Mouse (Mus musculus) forebrain, embryonic 11.5 days (tissue): ENCODE data around the gene Cdk18. TPM values are rescaled to one million over a fixed set of nuclear protein-coding genes. Genes with fewer than 3 reads are reported as not detected.

Experiments
- ATAC-seq: fragments of 200-750 bp; cut with Nextera tagmentation; replicated peaks from 2 replicates; pipeline ENCODE4 v1.8.0; 2017; ENCODE audit warnings: moderate TSS enrichment; ENCODE audit not compliant: low FRiP score
- DNase-seq: peaks from one replicate; pipeline ENCODE4 v3.0.0-alpha.2; 2017; ENCODE audit warnings: low spot score
- H3K27ac ChIP-seq: fragments of 300-500 bp; sonication (generic); 2 replicates; pipeline ENCODE4 v1.5.1; 2014; ENCODE audit warnings: low read depth, low read length
- H3K27me3 ChIP-seq: fragments of 300-500 bp; sonication (generic); 2 replicates; pipeline ENCODE4 v1.6.1; 2014; ENCODE audit warnings: mild to moderate bottlenecking, low read length, mixed read lengths; ENCODE audit not compliant: control insufficient read depth, insufficient read depth
- H3K36me3 ChIP-seq: fragments of 300-500 bp; sonication (generic); 2 replicates; pipeline ENCODE4 v1.6.1; 2014; ENCODE audit warnings: mild to moderate bottlenecking, low read length, moderate library complexity, mixed read lengths; ENCODE audit not compliant: control insufficient read depth, insufficient read depth
- H3K4me1 ChIP-seq: fragments of 300-500 bp; sonication (generic); replicated peaks from 2 replicates; pipeline ENCODE4 v1.6.1; 2014; ENCODE audit warnings: low read length, mixed read lengths; ENCODE audit not compliant: control insufficient read depth, insufficient read depth
- H3K4me2 ChIP-seq: fragments of 300-500 bp; sonication (generic); 2 replicates; pipeline ENCODE4 v1.6.1; 2014; ENCODE audit warnings: low read depth, mild to moderate bottlenecking, low read length, moderate library complexity, mixed read lengths; ENCODE audit not compliant: severe bottlenecking
- H3K4me3 ChIP-seq: fragments of 300-500 bp; sonication (generic); 2 replicates; pipeline ENCODE4 v1.5.1; 2014; ENCODE audit warnings: low read depth, low read length
- H3K9ac ChIP-seq: fragments of 300-500 bp; sonication (generic); 2 replicates; pipeline ENCODE4 v1.6.1; 2014; ENCODE audit warnings: low read length
- H3K9me3 ChIP-seq: fragments of 300-500 bp; sonication (generic); 2 replicates; pipeline ENCODE4 v1.6.1; 2016; ENCODE audit warnings: low read length, mixed read lengths; ENCODE audit not compliant: control insufficient read depth
- WGBS: fragments of 180-500 bp; shearing (Covaris S2); extraction: QIAGEN DNeasy Blood & Tissue Kit; methylation state at CpG from one replicate; pipeline ENCODE4 v1.1.7; 2014; 5-methylcytosine and 5-hydroxymethylcytosine counted together
- polyA plus RNA-seq: library from polyadenylated mRNA; unstranded; fragments of >200 nt; fragmentation: Nextera tagmentation; extraction: Ambion mirVana; gene quantifications from 2 replicates; pipeline ENCODE4 v1.2.1, GENCODE M21; 2014

Cdk18 gene
- polyA plus RNA-seq, 1 experiment from 2014 or later, result 0.35 TPM

DNA sequence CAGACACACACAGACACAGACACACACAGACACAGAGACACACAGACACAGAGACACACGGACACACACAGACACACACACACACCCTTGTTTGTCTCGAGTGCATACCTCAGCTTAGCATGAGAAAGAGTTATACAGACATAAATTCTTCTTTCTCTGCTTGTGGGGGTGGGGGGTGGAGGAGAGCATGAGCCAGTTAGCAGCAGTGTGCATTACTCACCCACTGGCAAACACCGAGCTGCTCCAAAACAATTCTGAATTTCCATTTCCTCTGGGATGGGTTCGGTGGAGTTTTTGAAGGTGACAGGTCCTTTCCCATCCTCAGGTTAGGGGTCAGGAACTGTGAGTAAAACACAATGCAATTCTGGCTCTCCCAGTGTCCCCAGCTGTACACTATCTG lies 40.5 kb downstream of the Cdk18 start:
- Histone ChIP-seq H3K9ac (no peak overlapping the region), H3K4me2 (no peak overlapping the region), H3K9me3 (no peaks in the 10 kb centered on the region), H3K4me1 (no peaks in the 10 kb centered on the region), H3K4me3 (no peak overlapping the region), H3K36me3 (no peaks in the 10 kb centered on the region), H3K27me3 (no peaks in the 10 kb centered on the region), H3K27ac (no peak overlapping the region)
- 86% methylated on average over 4 of the region's 4 CpGs for WGBS
- no peak for ATAC-seq
- no peak for DNase-seq

- Histone ChIP-seq H3K27ac (no peak overlapping the region), H3K4me3 (no peak overlapping the region), H3K4me1 (no peaks in the 10 kb centered on the region), H3K27me3 (no peaks in the 10 kb centered on the region), H3K36me3 (no peaks in the 10 kb centered on the region), H3K4me2 (no peak overlapping the region), H3K9me3 (no peaks in the 10 kb centered on the region), H3K9ac (no peak overlapping the region)
- 71% methylated on average over 1 of the region's 1 CpGs for WGBS
- ATAC-seq (no peak), DNase-seq (no peak)
Measured at GRCm38 (mm10) chr1:132098076-132098475, 41.4 kb downstream of the Cdk18 start.

- no peaks in the 10 kb centered on the region for H3K9me3 ChIP-seq
- 83% methylated on average over 11 of the region's 11 CpGs for WGBS
- H3K27me3 ChIP-seq, result no peaks in the 10 kb centered on the region
- H3K9ac ChIP-seq, result no peak overlapping the region
- no peak overlapping the region for H3K4me3 ChIP-seq
- no peaks in the 10 kb centered on the region for H3K36me3 ChIP-seq
- H3K4me1 ChIP-seq, result no peaks in the 10 kb centered on the region
- DNase-seq, result no peak
- no peak for ATAC-seq
- no peak overlapping the region for H3K4me2 ChIP-seq
- H3K27ac ChIP-seq, result no peak overlapping the region
Measured at GRCm38 (mm10) chr1:132095356-132096004, 44.0 kb downstream of the Cdk18 start.

DNA sequence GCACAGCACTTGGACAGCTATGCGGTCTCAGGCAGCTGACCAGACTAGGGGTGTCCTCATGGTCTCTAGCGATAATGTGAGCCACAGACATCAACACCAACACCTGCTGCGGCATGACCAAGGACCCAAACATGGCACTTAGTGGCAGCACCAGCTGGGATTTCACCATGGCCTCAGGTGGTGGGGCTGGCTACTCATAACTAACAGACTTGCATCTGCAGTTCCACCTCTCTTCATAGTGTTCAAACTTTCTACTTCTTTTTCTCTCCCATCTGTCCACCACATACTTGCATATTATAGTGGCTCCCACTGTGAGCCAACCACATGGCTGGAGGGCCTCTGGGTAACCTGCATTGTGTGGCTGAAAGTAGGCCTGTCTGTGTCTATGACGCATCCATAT lies 46.2 kb downstream of the Cdk18 start:
- no peaks in the 10 kb centered on the region for H3K27me3 ChIP-seq
- WGBS, result 91% methylated on average over 4 of the region's 4 CpGs

DNA sequence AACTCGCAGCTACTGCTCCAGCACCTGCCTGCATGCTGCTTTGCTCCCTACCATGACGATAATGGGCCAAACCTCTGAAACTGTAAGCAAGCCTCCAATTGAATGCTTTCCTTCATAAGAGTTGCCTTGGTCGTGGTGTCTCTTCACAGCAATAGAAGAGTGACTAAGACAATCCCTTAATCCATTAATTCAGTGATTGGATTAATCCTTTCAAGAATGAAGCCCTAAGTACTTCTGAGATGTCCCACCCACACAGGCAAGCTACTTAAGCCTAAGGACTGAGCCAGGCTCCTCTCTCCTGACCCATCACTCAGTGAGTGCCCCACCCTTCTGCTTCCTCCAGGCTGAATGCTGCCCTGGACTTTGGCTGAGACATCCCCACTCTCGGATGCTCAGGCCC lies 49.2 kb downstream of the Cdk18 start:
- DNase-seq (no peak), ATAC-seq (no peak)
- Histone ChIP-seq H3K9ac (no peak overlapping the region), H3K36me3 (no peaks in the 10 kb centered on the region), H3K9me3 (no peaks in the 10 kb centered on the region), H3K27me3 (no peaks in the 10 kb centered on the region), H3K4me3 (no peak overlapping the region), H3K4me2 (no peak overlapping the region), H3K4me1 (no peaks in the 10 kb centered on the region), H3K27ac (no peak overlapping the region)
- 39% methylated on average over 4 of the region's 4 CpGs for WGBS

More for the DNA sequence above, 46.2 kb downstream of the Cdk18 start:
- Histone ChIP-seq H3K9ac (no peak overlapping the region), H3K27ac (no peak overlapping the region), H3K4me1 (no peaks in the 10 kb centered on the region), H3K36me3 (no peaks in the 10 kb centered on the region), H3K9me3 (no peaks in the 10 kb centered on the region), H3K4me2 (no peak overlapping the region), H3K4me3 (no peak overlapping the region)
- DNase-seq (no peak), ATAC-seq (no peak)

DNA sequence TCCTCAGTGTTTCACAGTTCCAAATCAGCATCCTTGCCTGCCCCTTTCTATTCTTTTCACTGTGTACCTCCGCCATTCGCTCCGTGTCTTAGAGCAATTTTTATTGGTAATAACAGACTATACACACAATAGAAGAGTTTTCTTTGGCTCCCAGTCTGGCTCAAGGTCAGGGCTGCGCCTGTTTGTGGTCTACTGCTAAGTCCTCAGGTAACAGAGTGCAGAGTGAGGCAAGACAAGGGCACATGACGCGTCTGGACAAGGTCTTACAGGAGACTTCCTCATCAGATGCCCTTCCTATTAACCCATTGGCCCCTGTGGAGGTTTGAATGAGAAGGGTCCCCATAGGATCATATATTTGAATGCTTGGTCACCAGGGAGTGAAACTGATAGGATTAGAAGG lies 49.7 kb downstream of the Cdk18 start:
- Histone ChIP-seq H3K4me2 (no peak overlapping the region), H3K27ac (no peak overlapping the region), H3K9ac (no peak overlapping the region), H3K27me3 (no peaks in the 10 kb centered on the region), H3K4me3 (no peak overlapping the region), H3K36me3 (no peaks in the 10 kb centered on the region), H3K4me1 (no peaks in the 10 kb centered on the region), H3K9me3 (no peaks in the 10 kb centered on the region)
- ATAC-seq (no peak), DNase-seq (no peak)
- 75% methylated on average over 6 of the region's 6 CpGs for WGBS

- H3K4me3 ChIP-seq, result no peak overlapping the region
- H3K9me3 ChIP-seq, result no peaks in the 10 kb centered on the region
- H3K9ac ChIP-seq, result no peak overlapping the region
- DNase-seq (no peak), ATAC-seq (no peak)
- no peaks in the 10 kb centered on the region for H3K4me1 ChIP-seq
- no peaks in the 10 kb centered on the region for H3K27me3 ChIP-seq
- no peak overlapping the region for H3K27ac ChIP-seq
- no peak overlapping the region for H3K4me2 ChIP-seq
- H3K36me3 ChIP-seq, result no peaks in the 10 kb centered on the region
- 76% methylated on average over 5 of the region's 5 CpGs for WGBS
Measured at GRCm38 (mm10) chr1:132088181-132088671, 51.3 kb downstream of the Cdk18 start.

DNA sequence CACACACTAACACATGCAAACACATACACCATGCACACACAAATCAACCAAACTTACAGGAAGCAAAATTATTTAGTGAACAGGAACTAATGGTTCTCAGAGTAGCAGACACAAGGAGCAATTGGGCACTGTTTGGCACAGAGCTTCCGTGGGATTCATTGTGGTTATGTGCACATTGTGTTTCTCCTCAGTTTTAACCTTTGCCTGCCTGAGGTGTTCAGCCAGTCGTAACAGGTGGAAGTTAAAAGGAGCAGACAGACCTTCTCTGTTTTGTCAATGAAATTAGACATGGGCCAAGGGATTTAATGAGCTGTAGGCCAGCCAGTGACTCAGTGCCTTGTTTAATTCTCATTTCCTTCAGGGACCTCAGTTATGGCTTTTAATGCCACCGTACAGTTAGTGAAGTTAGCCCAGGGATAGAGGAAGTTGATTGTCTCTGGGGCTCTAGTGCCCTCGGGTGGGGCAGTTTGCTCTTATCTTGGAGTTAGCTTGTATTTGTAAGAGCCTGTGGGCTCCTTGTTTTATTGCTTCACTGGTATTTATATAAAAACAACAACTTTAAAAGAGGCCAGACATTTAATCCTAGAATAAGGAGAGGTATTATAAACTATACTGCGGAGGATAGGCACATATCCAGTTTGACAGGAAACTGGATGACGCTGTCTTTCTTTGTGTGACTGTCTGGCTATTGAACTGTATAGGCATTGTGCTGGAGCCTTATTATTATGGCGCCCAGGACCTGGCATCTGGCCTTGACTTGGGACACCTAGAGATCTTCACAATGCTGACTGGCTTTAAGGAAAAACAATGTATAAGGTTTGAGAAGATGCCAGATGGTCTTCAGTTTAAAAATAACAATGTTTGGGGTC lies 54.1 kb downstream of the Cdk18 start:
- DNase-seq (no peak), ATAC-seq (no peak)
- Histone ChIP-seq H3K27me3 (no peaks in the 10 kb centered on the region), H3K27ac (no peak overlapping the region), H3K4me2 (no peak overlapping the region), H3K9me3 (no peaks in the 10 kb centered on the region), H3K4me1 (no peaks in the 10 kb centered on the region), H3K9ac (no peak overlapping the region), H3K36me3 (no peaks in the 10 kb centered on the region), H3K4me3 (no peak overlapping the region)
- WGBS, result 74% methylated on average over 7 of the region's 7 CpGs
